Mouse (Mus musculus) megakaryocyte-erythroid progenitor cell, adult 5 weeks (primary cell): ENCODE data around the gene Pax4. TPM values are rescaled to one million over a fixed set of nuclear protein-coding genes. Genes with fewer than 3 reads are reported as not detected.

ENCODE experiments used
- polyA plus RNA-seq: library from polyadenylated mRNA; stranded (reverse); fragments of >175 nt; gene quantifications from 2 replicates; pipeline ENCODE4 v1.2.3, GENCODE M21; 2012

Gene Pax4
- not detected in 2 replicates for polyA plus RNA-seq

GRCm38 (mm10) chr6:28449253-28449652 lies at the start of gene Pax4:
Gene Pax4 (minus strand): TSS chr6:28449353.

GRCm38 (mm10) chr6:28474839-28475238 lies 25.7 kb upstream of the Pax4 start, which contains the start of gene Snd1:
Gene Snd1 (plus strand): TSS chr6:28475139.

GRCm38 (mm10) chr6:28428290-28428689 lies 20.9 kb downstream of the Pax4 start, which contains the start of gene Gcc1:
Gene Gcc1 (minus strand): TSS chr6:28428390.

GRCm38 (mm10) chr6:28427096-28427839 lies 21.9 kb downstream of the Pax4 start, which contains the start of gene Fscn3:
Gene Fscn3 (plus strand): TSS chr6:28427789.

GRCm38 (mm10) chr6:28423313-28423712 lies 25.8 kb downstream of the Pax4 start, which contains the start of gene Arf5:
Gene Arf5 (plus strand): TSS chr6:28423560.

GRCm38 (mm10) chr6:28397681-28398203 lies 51.4 kb downstream of the Pax4 start, which contains the start of gene Zfp800:
Gene Zfp800 (minus strand): TSS chr6:28398005.

Other genes with a start within 250 kb of the Pax4 start
- gene Zfp800, start 51.3 kb downstream of the Pax4 start, polyA plus RNA-seq: 37.0 and 44.9 TPM in 2 replicates
- gene Arf5, start 25.8 kb downstream of the Pax4 start, polyA plus RNA-seq: 376 and 447 TPM in 2 replicates
- gene Fscn3, start 21.6 kb downstream of the Pax4 start, polyA plus RNA-seq: not detected in 2 replicates
- 6.3 and 9.4 TPM in 2 replicates for gene Gcc1, start 21.0 kb downstream of the Pax4 start, polyA plus RNA-seq
- gene Snd1, start 25.8 kb upstream of the Pax4 start, polyA plus RNA-seq: 133 and 156 TPM in 2 replicates